Mouse (Mus musculus): Measurements from ENCODE around the gene Nck1.

Gene Nck1

GRCm38 (mm10) chr9:100466743-100467142 is 79.2 kb downstream of the Nck1 start:
- no peak for TF ChIP-seq GATA4 (IDR thresholded peaks at IDR 0.05; ENCODE audit: insufficient replicate concordance, low read length)

GRCm38 (mm10) chr9:100465988-100466387 is 79.9 kb downstream of the Nck1 start:
- no peak for TF ChIP-seq GATA4 (IDR thresholded peaks at IDR 0.05; ENCODE audit: insufficient replicate concordance, low read length)

- no peak for TF ChIP-seq GATA4 (IDR thresholded peaks at IDR 0.05; ENCODE audit: insufficient replicate concordance, low read length)
These were observed 80.6 kb downstream of the Nck1 start for GRCm38 (mm10) chr9:100465380-100465779.

- no peak for TF ChIP-seq GATA4 (IDR thresholded peaks at IDR 0.05; ENCODE audit: insufficient replicate concordance, low read length)
These were observed 82.2 kb downstream of the Nck1 start for GRCm38 (mm10) chr9:100463771-100464170.

GRCm38 (mm10) chr9:100462098-100462497 is 83.8 kb downstream of the Nck1 start:
- TF ChIP-seq GATA4 (IDR thresholded peaks at IDR 0.05; ENCODE audit: insufficient replicate concordance, low read length) = no peak

GRCm38 (mm10) chr9:100461671-100462070 is 84.3 kb downstream of the Nck1 start:
- TF ChIP-seq GATA4 (IDR thresholded peaks at IDR 0.05; ENCODE audit: insufficient replicate concordance, low read length) = no peak

- no peak for TF ChIP-seq GATA4 (IDR thresholded peaks at IDR 0.05; ENCODE audit: insufficient replicate concordance, low read length)
These were observed 85.7 kb downstream of the Nck1 start for GRCm38 (mm10) chr9:100460203-100460602.

GRCm38 (mm10) chr9:100457971-100458681 is 87.8 kb downstream of the Nck1 start:
- TF ChIP-seq GATA4 (IDR thresholded peaks at IDR 0.05; ENCODE audit: insufficient replicate concordance, low read length) = no peak

- no peak for TF ChIP-seq GATA4 (IDR thresholded peaks at IDR 0.05; ENCODE audit: insufficient replicate concordance, low read length)
These were observed 91.3 kb downstream of the Nck1 start for GRCm38 (mm10) chr9:100454664-100454993.

- TF ChIP-seq GATA4 (IDR thresholded peaks at IDR 0.05; ENCODE audit: insufficient replicate concordance, low read length) = no peak
These were observed 91.8 kb downstream of the Nck1 start for GRCm38 (mm10) chr9:100453944-100454663.

- TF ChIP-seq GATA4 (IDR thresholded peaks at IDR 0.05; ENCODE audit: insufficient replicate concordance, low read length) = no peak
These were observed 93.5 kb downstream of the Nck1 start for GRCm38 (mm10) chr9:100452432-100452831.

- no peak for TF ChIP-seq GATA4 (IDR thresholded peaks at IDR 0.05; ENCODE audit: insufficient replicate concordance, low read length)
These were observed 99.8 kb downstream of the Nck1 start for GRCm38 (mm10) chr9:100446059-100446686.
